Mouse (Mus musculus) fibroblast of lung, adult 2 months (primary cell): ENCODE data around the gene Fosl1.
"Not testable (repeated sequence)": the region's sequence is repeated elsewhere in the genome, so short reads cannot be mapped to it uniquely, and the experiment has no call there.

Experiments used
- DNase-seq: peaks from one replicate; pipeline ENCODE4 v3.0.0-alpha.2; 2011; ENCODE audit warnings: low read depth

The Fosl1 gene

DNA sequence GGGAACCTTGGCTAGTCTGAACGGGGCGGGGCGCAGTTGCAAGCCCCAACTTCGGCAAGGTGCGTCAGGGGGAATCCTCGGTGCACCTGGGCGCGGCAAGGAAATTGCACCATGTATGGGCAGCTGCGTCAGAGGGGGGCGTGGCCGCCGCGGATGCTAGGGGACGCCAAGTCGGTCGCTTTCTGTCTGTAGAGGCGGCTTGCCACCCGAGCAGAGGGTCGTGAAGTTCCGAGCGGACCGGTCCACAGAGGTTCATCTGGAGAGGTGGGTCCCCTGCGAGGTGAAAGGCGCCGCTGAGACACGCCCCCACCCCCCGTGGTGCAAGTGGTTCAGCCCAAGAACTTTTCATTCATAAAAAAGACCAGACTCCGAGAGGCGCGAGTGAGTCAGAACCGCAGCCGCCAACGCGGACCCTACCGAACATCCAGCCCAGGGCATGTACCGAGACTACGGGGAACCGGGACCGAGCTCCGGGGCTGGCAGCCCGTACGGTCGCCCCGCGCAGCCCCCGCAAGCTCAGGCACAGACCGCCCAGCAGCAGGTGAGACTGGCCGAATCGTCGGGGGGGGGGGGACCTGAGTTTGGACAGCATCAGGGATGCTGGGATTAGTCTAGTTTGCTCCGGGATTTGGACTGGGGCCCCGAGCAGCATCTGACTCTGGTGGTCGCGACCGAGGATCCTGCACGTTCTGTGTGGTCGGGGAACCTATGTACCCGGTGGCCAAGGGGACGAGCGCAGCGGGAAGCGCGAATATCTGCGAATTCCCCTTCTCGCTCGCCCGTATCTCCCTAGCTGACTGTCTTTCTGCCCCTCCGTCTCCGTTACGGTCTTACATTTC is at the start of gene Fosl1:
Gene Fosl1, plus strand, starts transcription at position 33 of the 839 bp plus-strand sequence.
- DNase-seq: no peak

GRCm38 (mm10) chr19:5401073-5401472 is 46.3 kb upstream of the Fosl1 start:
- not testable (repeated sequence) for DNase-seq

DNA sequence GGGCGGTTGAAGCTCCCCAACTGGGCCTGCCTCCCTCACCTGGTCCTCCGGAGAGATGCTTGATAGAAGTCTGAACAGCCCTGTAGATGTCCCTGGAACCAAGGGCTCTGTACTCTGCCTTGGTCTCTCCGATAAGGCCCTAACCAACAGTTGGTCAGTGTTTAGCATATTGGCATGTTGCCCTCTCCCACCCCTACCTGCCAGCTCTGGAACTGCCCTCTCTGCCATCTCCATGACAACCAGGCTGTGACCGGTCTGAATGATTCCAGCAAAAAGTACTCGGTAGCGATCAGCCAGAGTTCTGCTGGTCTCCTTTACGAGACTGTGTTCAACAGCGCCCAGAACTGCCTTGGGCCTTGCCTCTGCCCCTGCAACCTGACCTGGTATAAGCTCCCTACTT is 45.1 kb upstream of the Fosl1 start, which contains the start of gene Tsga10ip:
Gene Tsga10ip, minus strand, starts transcription at position 234 of the 400 bp plus-strand sequence.
- DNase-seq: no peak

DNA sequence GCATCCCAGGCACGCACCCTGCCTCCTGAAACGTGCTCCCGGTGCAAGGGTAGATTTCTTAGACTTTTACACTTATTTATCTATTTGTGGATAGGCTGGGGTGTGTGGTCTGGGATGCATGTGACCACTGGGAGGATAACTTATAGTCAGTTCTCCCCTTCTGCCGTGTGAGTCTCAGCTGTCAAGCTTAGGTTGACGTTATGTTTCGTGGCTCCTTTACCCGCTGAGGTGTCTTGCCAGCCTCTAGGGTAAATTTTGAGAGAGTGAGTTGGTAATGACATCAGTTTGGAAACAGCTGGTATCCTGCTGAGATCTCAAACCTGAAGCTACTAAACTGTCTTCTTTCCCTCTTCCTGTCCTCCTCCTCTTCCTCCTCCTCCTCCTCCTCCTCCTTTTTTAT is 41.4 kb upstream of the Fosl1 start:
- DNase-seq: no peak

- DNase-seq: not testable (repeated sequence)
These were observed 40.7 kb upstream of the Fosl1 start for GRCm38 (mm10) chr19:5406531-5407126.

- DNase-seq: no peak
These were observed 40.2 kb upstream of the Fosl1 start for GRCm38 (mm10) chr19:5407133-5407532.

DNA sequence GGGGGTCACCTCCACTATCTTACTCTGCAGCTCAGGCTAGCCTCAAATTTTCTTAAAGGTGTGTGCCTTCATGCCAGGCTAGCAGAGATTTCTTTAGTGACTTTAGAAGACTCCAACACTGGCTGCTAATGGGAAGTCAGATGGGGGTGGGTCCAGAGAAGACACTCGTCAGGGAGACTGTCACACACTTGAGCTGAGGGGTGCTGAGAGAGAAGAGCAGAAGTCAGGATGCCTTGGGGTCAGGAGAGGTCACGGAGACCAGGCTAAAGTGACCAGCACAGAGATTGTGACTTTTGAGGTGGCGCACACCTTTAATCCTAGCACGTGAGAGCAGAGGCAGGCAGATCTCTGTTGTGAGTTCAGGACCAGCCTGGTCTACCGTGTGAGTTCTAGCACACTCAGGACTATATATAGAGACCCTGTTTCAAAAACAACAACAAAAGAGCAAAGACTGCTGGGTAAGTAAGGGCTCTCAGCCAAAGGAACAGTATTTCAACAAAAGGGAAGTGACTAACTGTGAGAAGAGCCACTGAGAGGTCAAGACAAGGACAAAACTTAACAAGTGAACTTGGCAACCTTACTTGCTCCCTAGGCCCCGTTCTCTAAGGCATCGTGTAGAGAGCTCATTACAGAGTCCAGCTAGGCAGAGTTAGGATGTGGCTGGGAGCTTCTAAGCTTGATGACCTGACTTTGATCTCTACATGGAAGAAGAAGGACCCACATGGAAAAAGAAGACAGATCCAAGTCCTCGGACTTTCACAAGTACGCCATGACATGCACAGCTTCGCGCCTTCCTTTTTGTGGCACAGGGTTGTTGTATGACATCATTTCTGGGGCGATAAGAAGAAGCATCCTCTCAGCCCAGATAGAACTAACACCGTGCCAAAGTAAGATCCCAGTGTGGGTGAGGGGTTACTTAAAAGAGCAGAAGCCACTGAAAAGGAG is 39.0 kb upstream of the Fosl1 start:
- no peak for DNase-seq

- no peak for DNase-seq
These were observed 38.3 kb upstream of the Fosl1 start for GRCm38 (mm10) chr19:5409068-5409467.

GRCm38 (mm10) chr19:5410641-5411040 is 36.7 kb upstream of the Fosl1 start:
- DNase-seq: no peak

GRCm38 (mm10) chr19:5411961-5412360 is 35.4 kb upstream of the Fosl1 start:
- no peak for DNase-seq

DNA sequence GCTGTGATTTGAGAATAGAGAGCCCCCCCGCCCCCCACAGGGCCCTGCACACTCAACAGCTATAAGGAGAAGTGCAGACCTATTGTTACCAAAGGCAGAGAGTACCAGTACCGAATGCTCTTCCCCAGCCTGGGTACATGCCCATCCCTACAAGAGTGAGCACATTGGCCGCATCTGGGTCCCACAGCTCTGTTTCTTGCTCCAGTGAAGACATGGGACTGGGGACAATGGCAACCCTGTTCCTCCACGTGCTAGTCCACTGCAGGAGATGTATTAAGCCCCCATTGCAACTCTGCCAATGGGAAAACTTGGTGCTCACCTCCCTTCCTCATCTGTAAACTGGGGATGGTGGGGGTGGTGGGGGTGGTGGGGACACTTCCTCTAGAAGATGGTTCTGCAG is 33.5 kb upstream of the Fosl1 start:
- DNase-seq: no peak

GRCm38 (mm10) chr19:5414534-5414957 is 32.8 kb upstream of the Fosl1 start:
- no peak for DNase-seq

- DNase-seq: no peak
These were observed 28.4 kb upstream of the Fosl1 start for GRCm38 (mm10) chr19:5418750-5419466.

GRCm38 (mm10) chr19:5419630-5420029 is 27.7 kb upstream of the Fosl1 start:
- no peak for DNase-seq

- DNase-seq: no peak
These were observed 26.8 kb upstream of the Fosl1 start for GRCm38 (mm10) chr19:5420579-5420978.

GRCm38 (mm10) chr19:5421784-5422183 is 25.6 kb upstream of the Fosl1 start:
- DNase-seq: no peak

DNA sequence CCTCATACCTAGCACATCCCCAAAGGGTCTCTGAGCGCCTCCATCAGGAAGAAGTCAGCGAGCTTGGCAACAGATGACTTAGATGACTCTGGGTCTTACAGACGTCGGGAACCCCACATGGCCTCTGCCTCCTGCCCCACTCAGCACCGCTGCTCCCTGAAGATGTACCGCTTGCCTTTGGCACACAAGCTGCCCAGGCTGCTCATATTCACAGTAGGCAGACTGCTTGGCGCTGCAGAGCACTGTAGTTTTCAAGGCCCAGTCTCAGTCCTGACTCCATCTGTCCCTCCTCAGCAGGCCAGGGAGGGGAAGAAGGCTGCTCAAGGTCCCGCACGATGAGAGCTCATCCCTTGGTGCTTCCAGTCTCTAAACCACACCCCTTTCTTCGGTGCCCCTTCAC is 25.1 kb upstream of the Fosl1 start:
- DNase-seq: no peak

- no peak for DNase-seq
These were observed 24.4 kb upstream of the Fosl1 start for GRCm38 (mm10) chr19:5422895-5423443.

DNA sequence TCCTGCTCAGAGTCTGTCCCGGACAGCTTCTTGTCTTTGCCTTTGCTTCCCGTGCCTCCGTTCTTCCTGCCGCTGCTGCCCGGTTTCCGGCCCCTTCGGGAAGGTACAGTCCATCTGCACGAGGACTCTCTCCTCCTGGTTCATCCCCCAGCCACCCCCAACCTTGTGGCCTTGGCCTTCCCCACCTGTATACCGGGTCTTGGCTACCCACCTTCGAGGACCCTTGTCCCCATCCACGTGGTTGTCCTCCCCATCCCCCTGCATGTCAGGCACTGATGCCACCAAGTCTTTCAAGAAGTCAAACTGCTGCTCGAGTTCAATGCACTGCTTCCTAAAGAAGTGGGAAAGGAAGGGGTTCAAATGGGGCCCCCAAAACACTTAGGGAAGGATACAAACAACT is 23.8 kb upstream of the Fosl1 start:
- no peak for DNase-seq

DNA sequence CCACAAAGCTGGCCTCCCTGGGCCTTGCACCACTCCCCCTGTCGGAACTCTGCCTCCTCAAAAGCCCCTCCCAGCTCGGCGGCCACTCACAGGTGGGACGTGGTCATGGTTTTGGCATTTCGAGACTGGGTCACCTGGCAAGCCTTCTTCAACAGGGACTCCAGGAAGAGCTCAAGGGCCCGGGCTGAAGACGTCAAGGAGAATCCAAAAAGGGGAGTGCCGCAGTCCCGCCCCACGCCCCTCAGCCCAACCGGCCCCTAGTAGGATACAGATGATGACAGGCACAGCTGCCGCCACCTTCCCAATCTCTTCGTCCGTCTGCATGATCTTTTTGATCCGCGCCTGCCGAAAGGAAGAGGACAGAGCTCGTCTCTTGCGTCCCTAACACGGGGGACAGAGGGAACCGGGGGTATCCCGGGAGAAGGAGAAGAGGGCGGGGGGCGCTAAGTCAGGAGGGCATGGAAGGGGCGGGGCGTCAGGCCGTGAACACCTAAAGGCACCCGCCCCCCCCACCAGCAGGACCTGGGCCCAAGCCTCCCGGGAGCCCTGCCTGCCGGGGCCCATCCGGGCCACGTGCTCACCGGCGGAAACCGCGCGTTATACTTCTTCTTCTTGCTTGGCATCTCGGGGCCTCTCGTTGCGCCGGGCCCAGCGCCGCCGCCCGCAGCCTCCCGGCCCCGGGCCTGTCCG is 23.1 kb upstream of the Fosl1 start:
- no peak for DNase-seq
